Mouse (Mus musculus) midbrain, embryonic 14.5 days (tissue): ENCODE results near the gene Ctnna3. TPM values are rescaled to one million over a fixed set of nuclear protein-coding genes. Genes with fewer than 3 reads are reported as not detected.

ENCODE experiments used
- ATAC-seq: fragments of 200-750 bp; cut with Nextera tagmentation; 2 replicates; pipeline ENCODE4 v1.8.0; 2017; ENCODE audit warnings: moderate number of reproducible peaks, moderate library complexity; ENCODE audit not compliant: low FRiP score, low TSS enrichment
- DNase-seq: peaks from one replicate; pipeline ENCODE4 v3.0.0-alpha.2; 2015
- H3K27ac ChIP-seq: fragments of 300-500 bp; sonication (generic); replicated peaks from 2 replicates; pipeline ENCODE4 v1.5.1; 2014; ENCODE audit warnings: mild to moderate bottlenecking, low read depth, low read length, moderate library complexity
- H3K27me3 ChIP-seq: fragments of 300-500 bp; sonication (generic); 2 replicates; pipeline ENCODE4 v1.6.1; 2014; ENCODE audit warnings: low read length, control low read depth, mixed read lengths; ENCODE audit not compliant: control insufficient read depth, insufficient read depth
- H3K36me3 ChIP-seq: fragments of 300-500 bp; sonication (generic); 2 replicates; pipeline ENCODE4 v1.6.1; 2014; ENCODE audit warnings: low read length, control low read depth; ENCODE audit not compliant: control insufficient read depth, insufficient read depth
- H3K4me1 ChIP-seq: fragments of 300-500 bp; sonication (generic); 2 replicates; pipeline ENCODE4 v1.6.1; 2014; ENCODE audit warnings: mild to moderate bottlenecking, antibody characterized with exemption, low read length, control low read depth; ENCODE audit not compliant: control insufficient read depth, insufficient read depth
- H3K4me2 ChIP-seq: fragments of 300-500 bp; sonication (generic); 2 replicates; pipeline ENCODE4 v1.6.1; 2014; ENCODE audit warnings: mild to moderate bottlenecking, low read length, moderate library complexity
- H3K4me3 ChIP-seq: fragments of 300-500 bp; sonication (generic); replicated peaks from 2 replicates; pipeline ENCODE4 v1.5.1; 2014; ENCODE audit warnings: low read depth, low read length
- H3K9ac ChIP-seq: fragments of 300-500 bp; sonication (generic); replicated peaks from 2 replicates; pipeline ENCODE4 v1.6.1; 2014; ENCODE audit warnings: mild to moderate bottlenecking, low read length, moderate library complexity
- H3K9me3 ChIP-seq: fragments of 300-500 bp; sonication (generic); 2 replicates; pipeline ENCODE4 v1.6.1; 2016; ENCODE audit warnings: low read length, control low read depth, mixed read lengths; ENCODE audit not compliant: control insufficient read depth
- WGBS: fragments of 180-500 bp; shearing (Covaris S2); extraction: QIAGEN DNeasy Blood & Tissue Kit; methylation state at CpG from one replicate; pipeline ENCODE4 v1.1.7; 2014; 5-methylcytosine and 5-hydroxymethylcytosine counted together
- polyA plus RNA-seq: library from polyadenylated mRNA; unstranded; fragments of >200 nt; fragmentation: Nextera tagmentation; extraction: Ambion mirVana; gene quantifications from 2 replicates; pipeline ENCODE4 v1.2.1, GENCODE M21; 2014

The Ctnna3 gene
- polyA plus RNA-seq, 1 experiment from 2014 or later: 1.1 TPM

GRCm38 (mm10) chr10:63839011-63839410 lies 409.1 kb downstream of the Ctnna3 start:
- Histone ChIP-seq H3K27me3 (no peaks in the 10 kb centered on the region), H3K27ac (no peak overlapping the region), H3K4me1 (no peaks in the 10 kb centered on the region), H3K9ac (no peak overlapping the region), H3K36me3 (no peaks in the 10 kb centered on the region), H3K4me2 (no peak overlapping the region), H3K9me3 (0 out of 2 replicates have a peak, but pooled peaks cover 3% of the 10 kb centered on the region), H3K4me3 (no peak overlapping the region)
- ATAC-seq (no peak), DNase-seq (peak; percentile 2)
- WGBS: 84% methylated on average over 4 of the region's 4 CpGs

GRCm38 (mm10) chr10:63851946-63852345 lies 422.0 kb downstream of the Ctnna3 start:
- H3K36me3 ChIP-seq: no peaks in the 10 kb centered on the region
- no peaks in the 10 kb centered on the region for H3K4me1 ChIP-seq
- H3K27me3 ChIP-seq: no peaks in the 10 kb centered on the region
- WGBS: 86% methylated on average over 4 of the region's 4 CpGs
- H3K9ac ChIP-seq: no peak overlapping the region
- H3K9me3 ChIP-seq: no peaks in the 10 kb centered on the region; the same call in 1 of the 2 replicates
- no peak overlapping the region for H3K4me2 ChIP-seq
- ATAC-seq: no peak
- no peak for DNase-seq
- no peak overlapping the region for H3K4me3 ChIP-seq
- no peak overlapping the region for H3K27ac ChIP-seq

GRCm38 (mm10) chr10:63869123-63869522 lies 439.2 kb downstream of the Ctnna3 start:
- H3K27me3 ChIP-seq: no peaks in the 10 kb centered on the region
- no peak for DNase-seq
- no peaks in the 10 kb centered on the region for H3K36me3 ChIP-seq

GRCm38 (mm10) chr10:63880462-63880903 lies 450.6 kb downstream of the Ctnna3 start:
- Histone ChIP-seq H3K4me3 (no peak overlapping the region), H3K9ac (no peak overlapping the region), H3K27ac (no peak overlapping the region), H3K36me3 (no peaks in the 10 kb centered on the region), H3K4me1 (no peaks in the 10 kb centered on the region), H3K4me2 (no peak overlapping the region), H3K9me3 (no peaks in the 10 kb centered on the region), H3K27me3 (no peaks in the 10 kb centered on the region)
- DNase-seq (peak; percentile 2), ATAC-seq (no peak)
- 70% methylated on average over 5 of the region's 5 CpGs for WGBS

More at GRCm38 (mm10) chr10:63869123-63869522, 439.2 kb downstream of the Ctnna3 start:
- Histone ChIP-seq H3K9ac (no peak overlapping the region), H3K9me3 (no peaks in the 10 kb centered on the region), H3K4me3 (no peak overlapping the region), H3K27ac (no peak overlapping the region), H3K4me2 (no peak overlapping the region), H3K4me1 (no peaks in the 10 kb centered on the region)
- WGBS: 94% methylated on average over 7 of the region's 7 CpGs
- ATAC-seq: no peak

GRCm38 (mm10) chr10:63886449-63887088 lies 456.7 kb downstream of the Ctnna3 start:
- Histone ChIP-seq H3K36me3 (no peaks in the 10 kb centered on the region), H3K4me1 (no peaks in the 10 kb centered on the region), H3K4me2 (no peak overlapping the region), H3K27me3 (no peaks in the 10 kb centered on the region), H3K9me3 (no peaks in the 10 kb centered on the region), H3K27ac (no peak overlapping the region), H3K9ac (no peak overlapping the region), H3K4me3 (no peak overlapping the region)
- DNase-seq (no peak), ATAC-seq (no peak)
- 89% methylated on average over 23 of the region's 23 CpGs for WGBS

- WGBS: 91% methylated on average over 5 of the region's 5 CpGs
- H3K4me1 ChIP-seq: no peaks in the 10 kb centered on the region
- no peak for DNase-seq
- no peaks in the 10 kb centered on the region for H3K27me3 ChIP-seq
- no peak overlapping the region for H3K27ac ChIP-seq
- no peak overlapping the region for H3K9ac ChIP-seq
- H3K9me3 ChIP-seq: no peaks in the 10 kb centered on the region
- H3K4me2 ChIP-seq: no peak overlapping the region
- no peaks in the 10 kb centered on the region for H3K36me3 ChIP-seq
- H3K4me3 ChIP-seq: no peak overlapping the region
- no peak for ATAC-seq
These were observed 464.7 kb downstream of the Ctnna3 start for GRCm38 (mm10) chr10:63894612-63895011.

GRCm38 (mm10) chr10:63899891-63900290 lies 470.0 kb downstream of the Ctnna3 start:
- H3K27ac ChIP-seq: no peak overlapping the region
- H3K36me3 ChIP-seq: no peaks in the 10 kb centered on the region
- DNase-seq (no peak), ATAC-seq (no peak)
- no peak overlapping the region for H3K4me2 ChIP-seq
- no peak overlapping the region for H3K9ac ChIP-seq
- no peaks in the 10 kb centered on the region for H3K27me3 ChIP-seq
- no peaks in the 10 kb centered on the region for H3K9me3 ChIP-seq
- H3K4me1 ChIP-seq: no peaks in the 10 kb centered on the region
- no peak overlapping the region for H3K4me3 ChIP-seq

- DNase-seq: no peak
- Histone ChIP-seq H3K27ac (no peak overlapping the region), H3K36me3 (no peaks in the 10 kb centered on the region), H3K9ac (no peak overlapping the region), H3K4me2 (no peak overlapping the region), H3K9me3 (no peaks in the 10 kb centered on the region), H3K4me3 (no peak overlapping the region), H3K27me3 (no peaks in the 10 kb centered on the region), H3K4me1 (no peaks in the 10 kb centered on the region)
- ATAC-seq: no peak
These were observed 479.0 kb downstream of the Ctnna3 start for GRCm38 (mm10) chr10:63908878-63909277.

GRCm38 (mm10) chr10:63927334-63927733 lies 497.4 kb downstream of the Ctnna3 start, which contains the start of gene Gm10118:
TSS of gene Gm10118 (minus strand) at chr10:63927434.
- ATAC-seq (no peak), DNase-seq (no peak)
- no peak within 1 kb of the TSS for H3K9ac ChIP-seq

More at GRCm38 (mm10) chr10:63927334-63927733, 497.4 kb downstream of the Ctnna3 start, which contains the start of gene Gm10118:
- Histone ChIP-seq H3K9me3 (no peaks in the 10 kb centered on the region), H3K36me3 (no peaks in the 10 kb centered on the region), H3K4me1 (no peaks in the 10 kb centered on the region), H3K4me3 (no peak within 1 kb of the TSS), H3K27me3 (no peaks in the 10 kb centered on the region), H3K4me2 (no peak within 1 kb of the TSS), H3K27ac (no peak within 1 kb of the TSS)
